Mouse (Mus musculus) hindlimb bud, embryonic 11.5 days (tissue): ENCODE data around the gene Ifna4.
"Not testable (repeated sequence)": the region's sequence is repeated elsewhere in the genome, so short reads cannot be mapped to it uniquely, and the experiment has no call there.

Experiments used
- DNase-seq: peaks from one replicate; pipeline ENCODE4 v3.0.0-alpha.2; 2012; ENCODE audit warnings: low read depth, low spot score; ENCODE audit errors: extremely low spot score

Gene Ifna4

GRCm38 (mm10) chr4:88841438-88841911 is at the start of gene Ifna4:
TSS of gene Ifna4 (plus strand) at chr4:88841861.
- no peak for DNase-seq

GRCm38 (mm10) chr4:88793936-88794675 is 47.6 kb upstream of the Ifna4 start, which contains the start of gene Gm13275:
TSS of gene Gm13275 (plus strand) at chr4:88794487.
- not testable (repeated sequence) for DNase-seq

DNA sequence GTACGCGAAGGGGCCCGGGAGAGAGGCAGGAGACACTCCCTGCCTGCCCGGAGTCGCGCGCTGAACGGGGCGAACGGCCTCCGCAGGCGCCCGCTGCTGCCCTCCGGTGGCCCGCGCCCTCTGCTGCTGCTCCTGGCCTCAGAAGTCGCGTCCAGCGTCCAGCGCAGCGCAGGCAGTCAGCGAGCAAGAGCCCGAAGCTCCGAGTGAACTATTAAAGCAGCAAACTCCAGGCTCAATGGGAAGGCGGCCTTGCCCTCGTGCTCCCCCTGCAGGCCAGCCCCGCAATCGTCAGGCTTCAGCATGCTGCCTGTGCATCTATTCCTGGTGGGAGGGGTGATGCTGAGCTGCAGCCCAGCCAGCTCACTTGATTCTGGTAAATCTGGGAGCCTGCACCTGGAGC is 44.6 kb upstream of the Ifna4 start, which contains the start of gene Gm13279:
Gm13279 (plus strand) TSS at position 301 of the 400 bp plus-strand sequence.
- not testable (repeated sequence) for DNase-seq

GRCm38 (mm10) chr4:88799365-88799764 is 42.3 kb upstream of the Ifna4 start, which contains the start of gene Gm13285:
TSS of gene Gm13285 (plus strand) at chr4:88799665.
- DNase-seq, result not testable (repeated sequence)

- DNase-seq, result not testable (repeated sequence)
Observed at GRCm38 (mm10) chr4:88802954-88803353, 38.7 kb upstream of the Ifna4 start, which contains the start of gene Gm13287. TSS of gene Gm13287 (plus strand) at chr4:88803254.

GRCm38 (mm10) chr4:88805231-88805630 is 36.4 kb upstream of the Ifna4 start, which contains the start of gene Gm13288:
TSS of gene Gm13288 (plus strand) at chr4:88805531.
- not testable (repeated sequence) for DNase-seq

DNA sequence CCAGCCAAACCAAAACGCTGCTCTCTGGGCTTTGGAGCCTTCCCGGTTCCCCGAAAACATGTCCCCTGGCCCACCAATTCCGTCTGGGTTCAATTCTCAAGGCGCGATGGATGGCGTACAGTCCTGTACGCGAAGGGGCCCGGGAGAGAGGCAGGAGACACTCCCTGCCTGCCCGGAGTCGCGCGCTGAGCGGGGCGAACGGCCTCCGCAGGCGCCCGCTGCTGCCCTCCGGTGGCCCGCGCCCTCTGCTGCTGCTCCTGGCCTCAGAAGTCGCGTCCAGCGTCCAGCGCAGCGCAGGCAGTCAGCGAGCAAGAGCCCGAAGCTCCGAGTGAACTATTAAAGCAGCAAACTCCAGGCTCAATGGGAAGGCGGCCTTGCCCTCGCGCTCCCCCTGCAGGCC is 35.9 kb upstream of the Ifna4 start:
- DNase-seq, result not testable (repeated sequence)

DNA sequence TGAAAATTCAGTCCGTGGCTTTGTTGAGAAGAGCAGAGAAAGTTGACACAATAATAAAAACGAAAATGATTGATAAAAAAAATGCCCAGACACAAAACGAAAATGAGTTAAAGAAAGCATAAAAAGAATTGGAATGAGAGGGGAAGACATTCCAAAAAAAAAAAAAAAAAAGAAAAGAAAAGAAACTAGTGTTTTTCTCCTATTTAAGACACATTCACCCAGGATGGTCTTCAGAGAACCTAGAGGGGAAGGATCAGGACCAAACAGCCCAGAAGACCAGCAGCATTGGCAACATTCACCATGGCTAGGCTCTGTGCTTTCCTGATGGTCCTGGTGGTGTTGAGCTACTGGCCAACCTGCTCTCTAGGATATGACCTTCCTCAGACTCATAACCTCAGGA is 25.7 kb upstream of the Ifna4 start, which contains the start of gene Ifna7:
Ifna7 (plus strand) TSS at position 301 of the 400 bp plus-strand sequence.
- DNase-seq, result no peak

DNA sequence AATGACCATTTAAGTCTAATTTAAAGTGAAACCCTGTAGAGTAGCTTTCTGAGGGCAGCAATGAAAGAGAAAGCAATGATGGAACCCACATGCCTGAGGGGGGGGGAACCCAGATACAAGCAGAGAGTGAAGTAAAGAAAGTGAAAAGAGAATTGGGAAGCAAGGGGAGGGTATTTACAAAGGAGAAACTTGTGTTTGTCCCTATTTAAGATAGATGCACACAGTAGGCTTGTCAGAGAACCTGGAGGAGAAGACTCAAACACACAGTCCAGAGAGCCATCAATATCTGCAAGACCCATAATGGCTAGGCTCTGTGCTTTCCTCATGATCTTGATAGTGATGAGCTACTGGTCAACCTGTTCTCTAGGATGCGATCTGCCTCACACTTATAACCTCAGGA is 22.0 kb upstream of the Ifna4 start, which contains the start of gene Ifna11:
Ifna11 (plus strand) TSS at position 301 of the 400 bp plus-strand sequence.
- DNase-seq, result no peak

- DNase-seq, result no peak
Observed at GRCm38 (mm10) chr4:88822995-88823394, 18.7 kb upstream of the Ifna4 start.

GRCm38 (mm10) chr4:88827116-88827515 is 14.5 kb upstream of the Ifna4 start, which contains the start of gene Ifna6:
TSS of gene Ifna6 (plus strand) at chr4:88827416.
- DNase-seq, result not testable (repeated sequence)

DNA sequence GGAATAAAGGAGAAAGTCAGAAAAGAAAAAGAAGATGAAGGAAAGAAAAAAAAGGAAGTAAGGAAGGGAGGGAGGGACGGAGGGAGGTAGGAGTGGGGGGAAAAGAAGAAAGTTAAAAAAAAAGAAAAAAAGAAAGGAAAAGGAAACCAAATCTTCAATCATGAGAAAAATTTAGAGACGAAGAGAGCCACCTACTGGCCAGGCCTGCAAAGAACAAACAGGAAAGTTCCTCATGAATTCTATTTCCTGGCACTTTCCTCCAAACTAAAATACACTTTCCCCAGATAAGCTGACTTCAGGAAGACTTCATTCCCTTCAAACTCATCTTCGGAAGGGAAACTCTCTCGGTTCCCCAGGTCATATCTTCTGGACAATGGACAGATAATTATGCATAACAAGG is 11.1 kb upstream of the Ifna4 start:
- DNase-seq, result no peak

DNA sequence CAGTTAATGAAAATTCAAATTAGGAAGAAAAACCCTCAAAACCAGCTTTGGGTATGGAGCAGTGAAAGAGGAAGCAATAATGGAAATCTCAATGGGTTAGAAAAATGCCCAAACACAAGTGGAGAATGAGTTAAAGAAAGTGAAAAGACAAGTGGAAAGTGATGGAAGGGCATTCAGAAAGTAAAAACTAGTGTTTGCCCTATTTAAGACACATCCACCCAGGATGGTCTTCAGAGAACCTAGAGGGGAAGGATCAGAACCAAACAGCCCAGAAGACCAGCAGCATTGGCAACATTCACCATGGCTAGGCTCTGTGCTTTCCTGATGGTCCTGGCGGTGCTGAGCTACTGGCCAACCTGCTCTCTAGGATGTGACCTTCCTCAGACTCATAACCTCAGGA is 6.4 kb upstream of the Ifna4 start, which contains the start of gene Ifna5:
Ifna5 (plus strand) TSS at position 301 of the 400 bp plus-strand sequence.
- DNase-seq, result not testable (repeated sequence)

- DNase-seq, result no peak
Observed at GRCm38 (mm10) chr4:88838828-88839227, 2.8 kb upstream of the Ifna4 start.

DNA sequence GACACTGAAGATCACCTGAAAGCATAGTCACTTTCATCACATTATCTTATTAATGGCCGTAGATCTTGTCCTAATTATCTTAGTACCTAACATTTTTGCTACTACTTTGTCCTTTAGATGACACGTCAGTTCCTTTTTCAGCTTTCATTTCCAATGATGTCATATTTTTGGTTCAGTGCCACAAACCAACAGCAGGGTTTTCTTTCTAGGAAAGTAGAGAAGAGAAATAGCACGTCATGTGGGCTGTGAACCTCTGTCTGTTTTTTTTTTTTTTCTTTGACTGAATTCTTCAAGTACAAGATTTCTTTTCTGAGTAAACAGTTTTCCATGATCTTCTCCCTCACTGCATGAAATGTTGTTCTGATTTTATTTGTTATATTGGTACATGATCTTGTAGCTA is 1.6 kb upstream of the Ifna4 start:
- DNase-seq, result no peak

DNA sequence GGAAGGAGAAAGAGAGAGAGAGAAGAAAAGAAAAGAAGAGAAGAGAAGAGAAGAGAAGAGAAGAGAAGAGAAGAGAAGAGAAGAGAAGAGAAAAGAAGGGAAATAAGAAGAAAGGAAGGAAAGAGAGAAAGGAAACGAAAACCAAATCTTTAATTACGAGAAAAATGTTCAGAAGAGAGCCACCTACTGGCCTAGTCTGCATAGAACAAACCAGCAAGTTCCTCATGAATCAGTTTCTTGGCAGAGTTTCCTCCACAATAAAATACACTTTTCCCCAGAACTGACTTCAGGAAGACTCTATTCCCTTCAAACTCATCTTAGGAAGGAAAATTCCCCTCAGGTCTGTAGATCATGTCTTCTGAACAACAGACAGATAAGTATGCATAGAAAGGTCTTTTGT is 3.7 kb downstream of the Ifna4 start:
- no peak for DNase-seq

GRCm38 (mm10) chr4:88849698-88850097 is 8.0 kb downstream of the Ifna4 start, which contains the start of gene Ifna1:
TSS of gene Ifna1 (plus strand) at chr4:88850087.
- no peak for DNase-seq

GRCm38 (mm10) chr4:88851026-88851763 is 9.5 kb downstream of the Ifna4 start:
- no peak for DNase-seq

GRCm38 (mm10) chr4:88859214-88859613 is 17.6 kb downstream of the Ifna4 start:
- DNase-seq, result no peak

DNA sequence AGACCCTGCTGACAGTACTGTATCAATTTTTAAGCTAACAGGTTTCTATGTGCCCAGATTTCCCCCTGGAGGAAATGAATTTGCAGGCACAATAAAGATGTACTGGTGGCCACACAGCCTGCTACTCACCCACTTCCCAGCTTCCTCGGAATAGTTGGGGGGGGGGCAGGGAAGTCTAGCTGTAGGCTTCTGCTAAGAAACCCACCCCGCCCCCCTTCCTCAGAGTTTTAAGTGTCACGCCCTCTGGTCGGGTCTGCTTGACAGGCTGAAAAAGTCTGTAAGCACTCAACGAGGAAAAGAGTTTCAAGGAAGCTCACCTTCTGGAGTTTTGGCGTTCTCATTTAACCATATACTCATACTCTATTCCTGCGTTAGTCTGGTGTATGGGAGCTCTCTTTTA is 21.6 kb downstream of the Ifna4 start:
- DNase-seq, result no peak

- no peak for DNase-seq
Observed at GRCm38 (mm10) chr4:88864599-88864998, 22.9 kb downstream of the Ifna4 start.
